Mouse (Mus musculus): ENCODE measurements around the gene Ift20.

GRCm38 (mm10) chr11:78582848-78583247, 46.7 kb downstream of the Ift20 start:
- TF ChIP-seq CTCF (IDR thresholded peaks at IDR 0.05; ENCODE audit: borderline replicate concordance, extremely low read depth, insufficient read depth, insufficient read length): no peak
- no peak for TF ChIP-seq POLR2A (IDR thresholded peaks at IDR 0.05; ENCODE audit: borderline replicate concordance, extremely low read depth, insufficient read depth, insufficient read length, poor library complexity, severe bottlenecking)

Data from brain, embryonic 14.5 days (tissue).